Mouse (Mus musculus) kidney, adult 2 months (tissue): ENCODE results near the gene Carns1. TPM values are rescaled to one million over a fixed set of nuclear protein-coding genes. Genes with fewer than 3 reads are reported as not detected.

Experiments used
- DNase-seq: peaks from one replicate; pipeline ENCODE4 v3.0.0; 2021
- H3K27ac ChIP-seq: fragments of 200-500 bp; 2 replicates; pipeline ENCODE4 v1.5.1; 2012; ENCODE audit warnings: low read depth, low read length, control low read depth, inconsistent platforms; ENCODE audit not compliant: insufficient read depth
- H3K27me3 ChIP-seq: fragments of 200-500 bp; replicated peaks from 2 replicates; pipeline ENCODE4 v1.6.1; 2012; ENCODE audit warnings: mild to moderate bottlenecking, moderate library complexity, low read length, inconsistent platforms; ENCODE audit not compliant: control insufficient read depth, insufficient read depth
- H3K36me3 ChIP-seq: fragments of 200-500 bp; 2 replicates; pipeline ENCODE4 v1.6.1; 2012; ENCODE audit warnings: mild to moderate bottlenecking, moderate library complexity, low read length, inconsistent platforms; ENCODE audit not compliant: control insufficient read depth, insufficient read depth
- H3K4me1 ChIP-seq: fragments of 200-500 bp; 2 replicates; pipeline ENCODE4 v1.6.1; 2011; ENCODE audit warnings: low read length; ENCODE audit not compliant: control insufficient read depth, insufficient read depth
- H3K4me3 ChIP-seq: fragments of 200-500 bp; 2 replicates; pipeline ENCODE4 v1.5.1; 2011; ENCODE audit warnings: mild to moderate bottlenecking, low read depth, low read length, control low read depth; ENCODE audit not compliant: insufficient read depth
- CTCF ChIP-seq: fragments of 200-500 bp; conservative IDR thresholded peaks from 2 replicates; pipeline ENCODE4 v1.5.1; 2011; ENCODE audit warnings: low read depth, mild to moderate bottlenecking, control low read depth, low read length, moderate library complexity, mixed read lengths; ENCODE audit not compliant: insufficient read depth, insufficient read length
- POLR2A ChIP-seq: fragments of 200-500 bp; IDR thresholded peaks from one replicate; pipeline ENCODE4 v1.6.1; 2011; ENCODE audit warnings: low read depth, low read length, control low read depth
- WGBS: fragments of 180-500 bp; shearing (Covaris S2); methylation state at CpG from one replicate; pipeline ENCODE4 v1.1.7; 2018; 5-methylcytosine and 5-hydroxymethylcytosine counted together
- polyA plus RNA-seq: library from polyadenylated mRNA; depleted of rRNA; stranded (reverse); fragments of >200 nt; gene quantifications from 2 replicates; pipeline ENCODE4 v1.2.3, GENCODE M21; 2012

Carns1 gene
- polyA plus RNA-seq, 1 experiment = 3.8 TPM

DNA sequence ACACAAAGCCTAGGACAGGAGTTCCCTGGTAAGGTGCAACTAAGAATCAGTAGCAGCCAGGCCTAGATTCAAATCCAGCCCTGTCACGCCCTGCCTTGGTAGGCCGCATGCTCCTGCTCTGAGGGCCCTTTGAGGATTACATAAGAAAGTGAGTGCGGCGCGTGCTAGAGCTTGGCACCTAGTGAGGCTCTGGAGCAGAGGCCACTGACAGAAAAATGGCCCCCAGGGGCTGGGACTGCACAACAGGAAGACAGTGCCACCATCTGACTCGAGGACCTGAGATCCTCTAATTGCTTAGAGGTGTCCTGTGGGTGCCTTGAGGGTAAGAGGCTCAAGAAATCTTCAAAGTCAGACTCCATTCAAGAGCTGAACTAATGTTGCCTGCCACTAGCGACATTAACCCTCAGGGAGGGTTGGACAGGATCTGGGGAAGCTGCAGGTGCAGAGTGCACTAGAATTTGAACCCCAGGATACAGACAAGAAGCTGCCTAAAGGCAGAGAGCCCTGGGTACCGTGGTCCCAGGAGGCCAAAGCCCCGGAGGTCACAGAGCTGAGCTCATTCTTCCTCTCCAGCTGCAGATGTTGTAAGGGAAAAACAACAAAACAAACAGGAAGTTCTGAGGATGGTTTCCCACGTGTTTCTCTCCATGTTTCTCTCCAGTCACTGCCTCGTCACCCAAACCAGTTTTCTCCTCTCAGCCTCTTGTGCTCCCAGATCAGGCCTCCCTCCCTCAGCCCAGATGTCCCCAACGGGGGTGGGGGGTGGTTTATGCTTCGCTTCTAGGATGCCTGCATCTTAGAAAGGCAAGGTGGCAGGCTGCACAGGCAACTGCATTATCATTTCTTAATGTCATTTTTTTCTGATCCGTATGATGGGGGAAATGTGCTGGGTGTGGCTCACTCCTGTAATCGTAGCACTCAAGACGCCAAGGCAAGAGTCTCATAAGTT, 30.5 kb downstream of the Carns1 start:
- Histone ChIP-seq H3K36me3 (no peaks in the 10 kb centered on the region), H3K27ac (no peak overlapping the region), H3K27me3 (no peaks in the 10 kb centered on the region), H3K4me1 (peaks cover 13% of the 10 kb centered on the region), H3K4me3 (no peak overlapping the region)
- peak; percentile 42 for DNase-seq
- TF ChIP-seq CTCF = no peak
- no peak for TF ChIP-seq POLR2A
- WGBS = 73% methylated on average over 16 of the region's 16 CpGs

DNA sequence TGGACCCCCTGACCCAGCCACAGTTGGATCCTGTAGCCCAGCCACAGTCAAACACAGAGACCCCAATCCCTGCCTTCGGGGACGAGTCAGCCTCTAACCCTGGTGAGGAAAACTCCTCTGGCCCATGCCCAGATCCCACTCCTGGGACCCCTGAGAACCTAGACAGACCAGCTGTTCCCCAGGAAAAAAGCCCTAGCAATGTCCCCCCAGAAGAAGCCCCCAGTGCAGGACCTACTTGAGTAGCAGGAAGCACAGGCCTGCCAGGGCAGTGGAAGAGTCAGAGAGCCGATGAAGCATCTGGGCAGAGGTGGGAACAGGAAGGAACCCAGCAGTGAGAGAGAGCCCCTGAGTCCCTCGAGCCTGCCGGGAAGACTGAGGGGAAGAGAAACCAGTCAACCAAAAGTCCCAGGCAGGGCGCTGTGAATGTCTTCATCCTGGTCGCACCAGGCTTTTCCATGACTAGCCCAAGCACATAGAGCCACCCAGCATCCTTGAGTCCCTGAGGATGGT, 31.5 kb downstream of the Carns1 start, which contains the start of gene Cabp4:
Gene Cabp4 (minus strand): TSS at position 275 of the 510 bp plus-strand sequence.
- H3K27me3 ChIP-seq = no peaks in the 10 kb centered on the region
- TF ChIP-seq CTCF (no peak), POLR2A (no peak)
- no peak for DNase-seq
- H3K36me3 ChIP-seq = no peaks in the 10 kb centered on the region
- H3K27ac ChIP-seq = no peak within 1 kb of the TSS
- WGBS = 76% methylated on average over 7 of the region's 7 CpGs
- H3K4me1 ChIP-seq = peaks cover 5% of the 10 kb centered on the region; the same call in 1 of the 2 replicates
- H3K4me3 ChIP-seq = no peak within 1 kb of the TSS

GRCm38 (mm10) chr19:4142416-4143173, 32.7 kb downstream of the Carns1 start:
- H3K27me3 ChIP-seq = no peaks in the 10 kb centered on the region
- TF ChIP-seq POLR2A (no peak), CTCF (no peak)
- no peaks in the 10 kb centered on the region for H3K36me3 ChIP-seq
- no peak overlapping the region for H3K4me3 ChIP-seq
- no peaks in the 10 kb centered on the region for H3K4me1 ChIP-seq
- peak; percentile 75 for DNase-seq
- H3K27ac ChIP-seq = no peak overlapping the region
- 75% methylated on average over 18 of the region's 18 CpGs for WGBS

DNA sequence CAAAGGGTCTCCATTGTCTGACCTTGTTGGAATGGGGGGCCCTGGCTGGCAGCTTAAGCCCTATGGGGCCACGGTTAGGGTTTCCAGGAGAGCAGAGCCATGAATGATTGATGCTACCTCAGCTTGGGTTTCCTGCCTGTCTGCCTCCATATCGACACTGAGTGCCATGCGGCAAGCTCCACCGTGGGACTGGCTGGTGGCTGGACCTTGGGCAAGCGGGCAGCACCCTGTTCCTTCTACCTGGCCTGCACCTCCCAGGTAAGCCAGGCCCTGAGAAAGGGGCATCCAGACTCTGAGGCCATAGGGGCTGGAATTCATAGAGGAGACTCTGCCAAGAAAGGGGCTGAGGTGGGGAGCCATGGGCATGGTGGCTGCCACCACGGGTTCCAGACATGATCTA, 35.1 kb downstream of the Carns1 start:
- no peaks in the 10 kb centered on the region for H3K36me3 ChIP-seq
- TF ChIP-seq CTCF = no peak
- TF ChIP-seq POLR2A = no peak
- no peaks in the 10 kb centered on the region for H3K27me3 ChIP-seq
- no peak overlapping the region for H3K4me3 ChIP-seq
- DNase-seq = no peak
- H3K27ac ChIP-seq = no peak overlapping the region
- H3K4me1 ChIP-seq = no peaks in the 10 kb centered on the region
- 60% methylated on average over 6 of the region's 6 CpGs for WGBS

DNA sequence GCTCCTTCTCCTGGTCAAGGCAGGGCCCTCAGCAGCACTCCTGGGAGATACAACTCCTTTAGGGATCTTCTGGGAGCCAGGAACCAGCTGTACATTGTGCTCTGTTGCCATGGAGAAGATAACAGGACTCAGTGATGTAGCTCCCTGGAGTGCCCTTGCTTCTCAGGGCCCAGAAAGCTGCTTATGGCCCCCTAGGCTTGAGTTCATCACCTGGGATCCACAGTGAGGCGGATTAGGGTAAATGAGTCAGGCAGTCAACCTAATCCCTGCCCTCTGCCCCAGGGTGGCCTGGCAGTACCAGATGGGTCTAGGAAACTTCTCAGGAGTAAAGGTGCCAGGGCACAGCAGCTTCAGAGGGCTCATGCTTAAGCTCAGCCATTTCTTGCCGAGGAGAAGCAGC, 35.8 kb downstream of the Carns1 start, which contains the start of gene Gpr152:
Gene Gpr152 (plus strand): TSS at position 342 of the 400 bp plus-strand sequence.
- DNase-seq = no peak

DNA sequence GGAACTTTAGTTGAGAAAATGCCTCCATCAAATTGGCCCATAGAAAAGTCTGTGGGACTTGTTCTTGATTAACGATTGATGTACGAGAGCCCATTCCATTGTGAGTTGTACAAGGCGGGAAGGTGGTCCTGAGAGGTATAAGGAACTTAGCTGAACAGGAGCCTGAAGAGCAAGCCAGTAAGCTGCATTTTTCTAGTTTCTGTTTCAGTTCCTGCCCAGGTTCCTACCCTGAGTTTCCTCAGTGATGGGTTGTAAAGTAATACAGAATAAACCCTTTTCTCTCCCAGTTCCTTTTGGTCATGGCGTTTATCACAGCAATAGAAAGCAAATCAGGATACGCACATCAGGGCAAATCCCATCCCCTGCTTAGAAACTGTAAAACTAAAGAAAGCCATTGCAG, 37.4 kb downstream of the Carns1 start:
- Histone ChIP-seq H3K4me3 (no peak overlapping the region), H3K4me1 (no peaks in the 10 kb centered on the region), H3K36me3 (no peaks in the 10 kb centered on the region), H3K27me3 (no peaks in the 10 kb centered on the region), H3K27ac (no peak overlapping the region)
- TF ChIP-seq CTCF (no peak), POLR2A (no peak)
- WGBS = 80% methylated on average over 5 of the region's 5 CpGs
- no peak for DNase-seq

More for the DNA sequence above, 35.8 kb downstream of the Carns1 start, which contains the start of gene Gpr152:
- no peak for TF ChIP-seq CTCF
- no peak for TF ChIP-seq POLR2A
- Histone ChIP-seq H3K36me3 (no peaks in the 10 kb centered on the region), H3K27ac (no peak within 1 kb of the TSS), H3K4me3 (no peak within 1 kb of the TSS), H3K27me3 (no peaks in the 10 kb centered on the region), H3K4me1 (no peaks in the 10 kb centered on the region)
- WGBS = 89% methylated on average over 2 of the region's 2 CpGs

DNA sequence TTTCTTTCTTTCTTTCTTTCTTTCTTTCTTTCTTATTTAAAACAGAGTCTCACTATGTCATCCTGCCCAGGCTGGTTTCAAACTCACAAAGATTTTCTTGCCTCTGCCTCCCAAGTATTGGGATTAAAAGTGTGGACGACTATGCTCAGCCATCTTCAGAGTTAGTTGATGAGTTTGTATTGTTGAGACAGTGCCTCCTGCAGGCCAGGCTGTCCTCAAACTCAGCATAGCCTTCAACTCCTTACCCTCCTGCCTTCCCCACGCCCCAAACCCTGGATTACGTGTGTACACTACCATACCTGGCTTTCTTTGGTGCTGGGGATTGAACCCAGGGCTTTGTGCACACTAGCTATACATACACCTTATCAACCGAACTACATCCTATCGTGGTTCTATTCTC, 38.8 kb downstream of the Carns1 start:
- Histone ChIP-seq H3K27ac (no peak overlapping the region), H3K4me1 (no peaks in the 10 kb centered on the region), H3K27me3 (no peaks in the 10 kb centered on the region), H3K36me3 (no peaks in the 10 kb centered on the region), H3K4me3 (no peak overlapping the region)
- WGBS = 83% methylated on average over 5 of the region's 5 CpGs
- TF ChIP-seq POLR2A (no peak), CTCF (no peak)
- DNase-seq = no peak
